Mouse (Mus musculus) liver, embryonic 12.5 days (tissue): ENCODE data around the gene Pdcd7. TPM values are rescaled to one million over a fixed set of nuclear protein-coding genes. Genes with fewer than 3 reads are reported as not detected.

Experiments used
- ATAC-seq: fragments of 200-750 bp; cut with Nextera tagmentation; 2 replicates; pipeline ENCODE4 v1.8.0; 2017; ENCODE audit warnings: moderate number of reproducible peaks, mild to moderate bottlenecking, moderate library complexity
- H3K27ac ChIP-seq: fragments of 300-500 bp; sonication (generic); 2 replicates; pipeline ENCODE4 v1.5.1; 2016; ENCODE audit warnings: mild to moderate bottlenecking
- H3K27me3 ChIP-seq: fragments of 300-500 bp; sonication (generic); replicated peaks from 2 replicates; pipeline ENCODE4 v1.6.1; 2016; ENCODE audit warnings: mild to moderate bottlenecking, moderate library complexity
- H3K36me3 ChIP-seq: fragments of 300-500 bp; sonication (generic); 2 replicates; pipeline ENCODE4 v1.6.1; 2016; ENCODE audit warnings: mild to moderate bottlenecking, moderate library complexity
- H3K4me1 ChIP-seq: fragments of 300-500 bp; sonication (generic); 2 replicates; pipeline ENCODE4 v1.6.1; 2016
- H3K4me2 ChIP-seq: fragments of 300-500 bp; sonication (generic); 2 replicates; pipeline ENCODE4 v1.6.1; 2016; ENCODE audit warnings: mild to moderate bottlenecking, moderate library complexity
- H3K4me3 ChIP-seq: fragments of 300-500 bp; sonication (generic); 2 replicates; pipeline ENCODE4 v1.5.1; 2016; ENCODE audit warnings: mild to moderate bottlenecking, moderate library complexity
- H3K9ac ChIP-seq: fragments of 300-500 bp; sonication (generic); 2 replicates; pipeline ENCODE4 v1.6.1; 2016; ENCODE audit warnings: mild to moderate bottlenecking, moderate library complexity
- H3K9me3 ChIP-seq: fragments of 300-500 bp; sonication (generic); replicated peaks from 2 replicates; pipeline ENCODE4 v1.6.1; 2016; ENCODE audit warnings: mild to moderate bottlenecking, moderate library complexity
- WGBS: fragments of 180-500 bp; shearing (Covaris S2); methylation state at CpG from one replicate; pipeline ENCODE4 v1.1.7; 2016; ENCODE audit not compliant: insufficient replicate concordance; 5-methylcytosine and 5-hydroxymethylcytosine counted together
- polyA plus RNA-seq: library from polyadenylated mRNA; unstranded; fragments of >200 nt; fragmentation: Nextera tagmentation; extraction: Ambion mirVana; gene quantifications from 2 replicates; pipeline ENCODE4 v1.2.1, GENCODE M21; 2016

Pdcd7 gene
- polyA plus RNA-seq = 9.8 and 10.9 TPM in 2 replicates

DNA sequence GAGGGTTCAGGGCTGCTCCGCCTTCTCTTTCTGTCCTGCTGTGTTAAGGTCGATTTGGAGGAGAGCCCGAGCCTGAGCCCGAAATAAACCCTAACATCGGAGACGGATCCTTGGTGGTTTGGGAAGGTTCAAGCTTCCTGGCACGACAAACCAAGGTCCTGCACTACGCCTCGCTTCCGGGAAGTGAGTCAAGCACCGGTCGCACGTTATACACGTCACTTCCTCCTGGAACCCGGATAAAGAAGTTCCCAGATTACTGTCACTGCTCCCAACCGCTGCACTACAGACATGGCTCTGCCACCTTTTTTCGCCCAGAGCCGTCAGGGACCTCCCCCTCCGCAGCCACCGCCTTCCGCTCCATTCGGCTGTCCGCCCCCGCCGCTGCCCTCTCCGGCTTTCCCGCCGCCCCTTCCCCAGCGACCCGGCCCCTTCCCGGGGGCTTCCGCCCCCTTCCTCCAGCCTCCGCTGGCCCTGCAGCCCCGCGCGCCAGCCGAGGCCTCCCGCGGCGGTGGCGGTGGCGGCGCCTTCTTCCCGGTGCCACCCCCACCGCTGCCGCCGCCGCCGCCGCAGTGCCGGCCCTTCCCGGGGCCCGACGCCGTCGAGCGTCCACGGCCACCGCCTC, at the start of gene Pdcd7:
TSS of gene Pdcd7 (plus strand) at position 251 of the 622 bp plus-strand sequence.
- peak within 1 kb of the TSS; percentile 94 for H3K4me2 ChIP-seq
- peaks cover 6% of the 10 kb centered on the region for H3K9me3 ChIP-seq
- peaks cover 33% of the 10 kb centered on the region for H3K4me1 ChIP-seq
- peak; percentile 88 for ATAC-seq
- H3K27me3 ChIP-seq = no peaks in the 10 kb centered on the region; the same call in 1 of the 2 replicates
- peak within 1 kb of the TSS; percentile 98 for H3K9ac ChIP-seq
- WGBS = under 1% methylated on average over 59 of the region's 59 CpGs
- peak within 1 kb of the TSS; percentile 99 for H3K4me3 ChIP-seq
- no peaks in the 10 kb centered on the region for H3K36me3 ChIP-seq
- H3K27ac ChIP-seq = peak within 1 kb of the TSS; percentile 97

- H3K36me3 ChIP-seq = peaks cover 35% of the 10 kb centered on the region
- no peaks in the 10 kb centered on the region for H3K9me3 ChIP-seq
- no peak overlapping the region for H3K4me2 ChIP-seq
- H3K27ac ChIP-seq = no peak overlapping the region
- H3K4me3 ChIP-seq = no peak overlapping the region
- no peak overlapping the region for H3K9ac ChIP-seq
- WGBS = 93% methylated on average over 2 of the region's 2 CpGs
- peaks cover 29% of the 10 kb centered on the region for H3K4me1 ChIP-seq
- H3K27me3 ChIP-seq = no peaks in the 10 kb centered on the region
- no peak for ATAC-seq
These were observed 48.8 kb upstream of the Pdcd7 start for GRCm38 (mm10) chr9:65297056-65297455.

- Histone ChIP-seq H3K4me2 (no peak overlapping the region), H3K27me3 (no peaks in the 10 kb centered on the region), H3K9ac (no peak overlapping the region), H3K27ac (no peak overlapping the region), H3K4me3 (no peak overlapping the region), H3K4me1 (peaks cover 19% of the 10 kb centered on the region), H3K36me3 (peaks cover 52% of the 10 kb centered on the region), H3K9me3 (no peaks in the 10 kb centered on the region)
- 80% methylated on average over 3 of the region's 3 CpGs for WGBS
- ATAC-seq = no peak
These were observed 47.1 kb upstream of the Pdcd7 start for GRCm38 (mm10) chr9:65298761-65299160.

- 88% methylated on average over 7 of the region's 7 CpGs for WGBS
- Histone ChIP-seq H3K4me1 (peaks cover 19% of the 10 kb centered on the region), H3K4me2 (no peak overlapping the region), H3K27me3 (no peaks in the 10 kb centered on the region), H3K9me3 (no peaks in the 10 kb centered on the region), H3K9ac (no peak overlapping the region), H3K36me3 (peaks cover 60% of the 10 kb centered on the region), H3K27ac (no peak overlapping the region), H3K4me3 (no peak overlapping the region)
- ATAC-seq = no peak
These were observed 46.3 kb upstream of the Pdcd7 start for GRCm38 (mm10) chr9:65299650-65300049.

- Histone ChIP-seq H3K4me2 (no peak overlapping the region), H3K27ac (no peak overlapping the region), H3K36me3 (peaks cover 79% of the 10 kb centered on the region), H3K27me3 (no peaks in the 10 kb centered on the region), H3K4me1 (peaks cover 4% of the 10 kb centered on the region; the same call in 1 of the 2 replicates), H3K9ac (no peak overlapping the region), H3K4me3 (no peak overlapping the region), H3K9me3 (no peaks in the 10 kb centered on the region)
- no peak for ATAC-seq
- 86% methylated on average over 4 of the region's 4 CpGs for WGBS
These were observed 43.4 kb upstream of the Pdcd7 start for GRCm38 (mm10) chr9:65302327-65302983.

GRCm38 (mm10) chr9:65303586-65303985, 42.3 kb upstream of the Pdcd7 start:
- H3K4me3 ChIP-seq = no peak overlapping the region
- no peaks in the 10 kb centered on the region for H3K9me3 ChIP-seq
- peaks cover 4% of the 10 kb centered on the region; the same call in 1 of the 2 replicates for H3K4me1 ChIP-seq
- H3K27me3 ChIP-seq = no peaks in the 10 kb centered on the region
- no peak overlapping the region for H3K9ac ChIP-seq
- ATAC-seq = no peak
- no peak overlapping the region for H3K27ac ChIP-seq
- 99% methylated on average over 4 of the region's 4 CpGs for WGBS
- peaks cover 82% of the 10 kb centered on the region for H3K36me3 ChIP-seq
- no peak overlapping the region for H3K4me2 ChIP-seq

- Histone ChIP-seq H3K9me3 (no peaks in the 10 kb centered on the region), H3K27ac (no peak overlapping the region), H3K27me3 (no peaks in the 10 kb centered on the region), H3K4me2 (no peak overlapping the region), H3K9ac (no peak overlapping the region), H3K4me3 (no peak overlapping the region), H3K4me1 (peaks cover 4% of the 10 kb centered on the region; the same call in 1 of the 2 replicates), H3K36me3 (peaks cover 88% of the 10 kb centered on the region)
- WGBS = 85% methylated on average over 4 of the region's 4 CpGs
- ATAC-seq = no peak
These were observed 41.6 kb upstream of the Pdcd7 start for GRCm38 (mm10) chr9:65304300-65304699.

DNA sequence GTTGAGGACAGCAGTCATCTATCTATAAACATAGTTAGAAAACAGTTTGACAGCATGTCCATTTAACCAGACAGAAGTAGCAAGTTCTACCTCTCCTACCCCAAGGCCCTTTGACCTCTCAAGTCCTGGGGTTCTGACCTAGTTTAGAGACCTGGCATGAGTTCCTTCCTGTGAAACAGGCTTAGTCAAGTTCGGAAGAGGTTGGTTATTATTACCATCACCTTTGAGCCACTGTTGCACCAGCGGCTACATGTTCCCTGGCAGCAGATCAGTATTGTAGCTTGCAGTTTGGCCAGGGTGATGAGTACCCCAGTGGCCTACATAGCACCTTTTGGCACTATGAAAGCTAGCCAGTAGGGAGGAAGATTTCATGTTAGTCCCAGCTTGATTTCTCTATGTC, 39.2 kb upstream of the Pdcd7 start:
- 85% methylated on average over 2 of the region's 2 CpGs for WGBS
- H3K9me3 ChIP-seq = no peaks in the 10 kb centered on the region
- peaks cover 81% of the 10 kb centered on the region for H3K36me3 ChIP-seq
- no peak overlapping the region for H3K27ac ChIP-seq
- H3K4me2 ChIP-seq = no peak overlapping the region
- H3K27me3 ChIP-seq = no peaks in the 10 kb centered on the region
- peaks cover 4% of the 10 kb centered on the region; the same call in 1 of the 2 replicates for H3K4me1 ChIP-seq
- H3K9ac ChIP-seq = no peak overlapping the region
- ATAC-seq = no peak
- no peak overlapping the region for H3K4me3 ChIP-seq

- H3K9me3 ChIP-seq = no peaks in the 10 kb centered on the region
- H3K4me3 ChIP-seq = no peak overlapping the region
- no peaks in the 10 kb centered on the region for H3K27me3 ChIP-seq
- 69% methylated on average over 1 of the region's 1 CpGs for WGBS
- H3K4me2 ChIP-seq = no peak overlapping the region
- no peak overlapping the region for H3K9ac ChIP-seq
- H3K27ac ChIP-seq = no peak overlapping the region
- peaks cover 81% of the 10 kb centered on the region for H3K36me3 ChIP-seq
- no peak for ATAC-seq
- H3K4me1 ChIP-seq = no peaks in the 10 kb centered on the region
These were observed 37.9 kb upstream of the Pdcd7 start for GRCm38 (mm10) chr9:65308011-65308410.

DNA sequence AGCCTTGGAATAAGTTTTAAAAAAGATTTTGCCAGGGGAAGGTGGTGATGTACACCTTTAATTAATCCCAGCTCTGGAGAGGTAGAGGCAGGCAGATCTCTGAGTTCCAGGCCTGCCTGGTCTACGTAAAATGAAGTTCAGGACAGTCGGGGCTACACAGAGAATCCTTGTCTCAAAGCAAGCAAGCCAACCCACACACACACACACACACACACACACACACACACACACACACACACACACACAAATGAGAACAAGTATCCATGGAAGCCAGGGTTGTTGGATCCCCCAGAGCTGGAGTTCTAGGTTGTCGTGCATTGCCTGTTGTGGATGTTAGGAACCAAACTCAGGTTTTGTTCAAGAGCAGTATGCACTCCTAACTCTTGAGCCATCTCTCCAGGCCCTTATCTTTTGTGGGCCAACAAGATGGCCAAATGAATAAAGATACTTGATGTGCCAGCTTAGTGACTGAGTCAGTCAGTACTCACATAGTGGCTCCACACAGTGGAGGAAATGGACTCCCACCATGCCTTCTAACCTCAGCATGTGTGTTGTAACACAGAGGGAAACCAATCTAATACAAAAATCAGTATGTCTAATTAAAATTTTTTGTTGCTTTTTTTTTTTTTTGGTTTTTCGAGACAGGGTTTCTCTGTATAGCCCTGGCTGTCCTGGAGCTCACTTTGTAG, 33.1 kb upstream of the Pdcd7 start:
- Histone ChIP-seq H3K27me3 (no peaks in the 10 kb centered on the region), H3K9me3 (no peaks in the 10 kb centered on the region), H3K27ac (no peak overlapping the region), H3K9ac (no peak overlapping the region), H3K36me3 (peaks cover 63% of the 10 kb centered on the region), H3K4me3 (no peak overlapping the region), H3K4me2 (no peak overlapping the region), H3K4me1 (no peaks in the 10 kb centered on the region)
- WGBS = 86% methylated on average over 4 of the region's 4 CpGs
- ATAC-seq = peak; percentile 42; the same call in 1 of the 2 replicates

DNA sequence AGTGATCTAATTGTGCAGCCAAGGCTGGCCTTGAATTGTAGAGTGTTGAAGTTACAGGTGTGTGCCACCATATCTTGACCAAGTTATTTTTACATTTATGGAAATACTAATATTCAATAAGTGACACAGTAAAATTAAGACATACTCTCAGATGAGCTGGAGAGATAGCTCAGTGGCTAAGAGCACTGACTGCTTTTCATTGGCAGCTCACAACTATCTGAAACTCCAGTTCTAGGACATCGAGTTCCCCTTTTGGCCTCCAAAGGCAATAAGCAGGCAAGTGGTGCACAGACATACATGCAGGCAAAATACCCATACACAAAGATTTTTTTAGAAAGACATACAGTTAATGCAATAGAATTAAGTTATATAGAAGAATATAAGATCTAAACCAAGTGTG, 32.1 kb upstream of the Pdcd7 start:
- 77% methylated on average over 1 of the region's 1 CpGs for WGBS
- Histone ChIP-seq H3K4me1 (no peaks in the 10 kb centered on the region), H3K9ac (no peak overlapping the region), H3K9me3 (no peaks in the 10 kb centered on the region), H3K27me3 (no peaks in the 10 kb centered on the region), H3K27ac (no peak overlapping the region), H3K4me2 (no peak overlapping the region), H3K36me3 (peaks cover 62% of the 10 kb centered on the region), H3K4me3 (no peak overlapping the region)
- no peak for ATAC-seq

- no peak overlapping the region for H3K9ac ChIP-seq
- H3K4me1 ChIP-seq = peaks cover 5% of the 10 kb centered on the region; the same call in 1 of the 2 replicates
- H3K4me3 ChIP-seq = no peak overlapping the region
- no peaks in the 10 kb centered on the region for H3K27me3 ChIP-seq
- WGBS = 86% methylated on average over 11 of the region's 11 CpGs
- no peak overlapping the region for H3K4me2 ChIP-seq
- peaks cover 86% of the 10 kb centered on the region for H3K36me3 ChIP-seq
- ATAC-seq = no peak
- no peak overlapping the region for H3K27ac ChIP-seq
- no peaks in the 10 kb centered on the region for H3K9me3 ChIP-seq
These were observed 23.5 kb upstream of the Pdcd7 start for GRCm38 (mm10) chr9:65322255-65322900.
